Mouse (Mus musculus): ENCODE measurements around the gene Ceacam20.
"Not testable (repeated sequence)": the region's sequence is repeated elsewhere in the genome, so short reads cannot be mapped to it uniquely, and the experiment has no call there.

The Ceacam20 gene

DNA sequence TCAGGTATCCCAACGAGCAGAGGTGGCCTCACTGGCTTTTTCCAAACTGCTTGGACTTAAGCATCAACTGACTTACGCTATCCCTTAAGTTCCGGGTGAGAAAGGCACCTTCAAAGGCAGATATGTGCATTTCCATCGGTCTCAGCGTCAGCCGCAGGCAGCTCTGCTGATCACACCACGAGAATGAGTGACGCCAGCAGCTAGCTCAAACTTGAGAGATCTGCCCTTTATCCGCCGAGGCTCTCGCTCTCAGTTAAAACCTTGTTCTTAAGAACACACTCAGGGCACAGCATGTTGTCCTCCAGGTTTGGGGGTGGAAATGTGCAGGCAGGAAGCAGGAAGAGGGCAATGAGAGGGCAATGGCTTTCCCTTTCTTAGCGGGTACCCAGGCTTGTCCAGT is 16.3 kb upstream of the Ceacam20 start:
- DNase-seq (ENCODE audit: low read depth), result no peak

DNA sequence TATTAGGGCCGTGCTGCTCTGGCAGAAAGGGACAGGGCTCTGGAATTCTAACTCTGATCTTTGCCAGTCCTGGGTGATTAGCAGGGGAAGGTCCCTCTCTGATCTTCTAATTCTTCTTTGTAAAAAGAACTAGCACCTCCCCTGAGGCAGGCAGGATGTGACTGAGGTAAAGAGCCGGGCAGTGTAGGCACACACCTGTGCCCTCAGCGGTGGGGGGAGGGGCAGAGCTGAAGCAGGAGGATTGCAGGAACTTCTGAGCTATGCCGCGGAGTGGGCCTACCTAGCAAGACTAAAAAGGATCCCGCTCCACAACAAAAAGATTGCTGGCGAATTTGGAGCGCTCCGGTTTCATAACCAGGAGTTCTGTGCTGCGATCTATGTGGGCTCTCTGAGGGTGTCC is 15.2 kb upstream of the Ceacam20 start:
- DNase-seq (ENCODE audit: low read depth), result no peak

DNA sequence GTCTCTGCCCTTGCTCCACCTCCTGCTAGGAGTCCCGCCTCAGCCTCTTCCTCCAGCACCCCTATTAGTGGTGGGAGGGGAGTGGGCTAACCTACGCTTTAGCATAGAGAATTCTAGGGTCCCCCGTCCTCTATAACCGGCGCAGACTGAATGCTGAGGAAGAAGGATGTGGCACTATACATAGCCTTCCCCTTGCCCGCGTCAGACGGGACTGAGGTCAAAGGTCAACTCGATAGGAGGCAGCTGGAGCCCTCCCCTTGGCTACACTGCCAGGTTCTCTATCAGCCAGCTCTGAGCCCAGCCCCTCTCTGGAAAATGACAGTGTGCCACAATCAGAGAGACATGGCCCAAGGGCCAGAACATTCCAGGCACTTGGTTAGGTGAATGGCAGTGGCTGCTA is 14.6 kb upstream of the Ceacam20 start, which contains the start of gene Igsf23:
Igsf23 (minus strand) TSS at position 168 of the 400 bp plus-strand sequence.
- no peak for DNase-seq (ENCODE audit: low read depth)

DNA sequence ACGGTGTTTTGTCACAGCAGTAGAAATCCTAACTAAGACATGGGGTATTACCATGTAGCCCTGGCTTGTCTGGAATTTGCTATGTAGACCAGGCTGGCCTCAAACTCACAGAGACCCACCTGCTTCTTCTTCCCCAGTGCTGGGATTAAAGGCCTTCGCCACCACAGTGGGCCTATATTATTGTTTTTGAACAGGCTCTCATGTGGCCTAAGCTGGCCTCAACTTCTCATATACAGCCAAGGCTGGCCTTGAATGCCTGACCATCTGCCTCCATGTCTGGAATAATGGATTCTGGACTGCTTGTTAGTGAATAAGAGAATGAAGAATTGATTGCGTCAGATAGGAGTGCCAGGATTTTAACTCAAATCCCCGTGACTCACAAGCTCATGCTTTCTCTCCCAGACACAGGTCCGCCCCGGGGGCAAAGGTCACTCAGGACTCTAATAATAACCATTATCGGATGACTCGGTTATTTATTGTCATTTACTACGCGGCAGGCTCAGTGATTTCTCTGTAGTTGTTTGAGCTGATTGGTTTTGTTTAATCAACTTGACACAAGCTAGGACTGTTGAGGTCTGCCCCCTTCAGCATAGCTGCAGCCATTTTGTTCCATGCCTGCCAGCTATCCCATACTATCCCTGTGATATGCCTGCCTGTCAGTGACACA is 12.8 kb upstream of the Ceacam20 start:
- DNase-seq (ENCODE audit: low read depth), result no peak

DNA sequence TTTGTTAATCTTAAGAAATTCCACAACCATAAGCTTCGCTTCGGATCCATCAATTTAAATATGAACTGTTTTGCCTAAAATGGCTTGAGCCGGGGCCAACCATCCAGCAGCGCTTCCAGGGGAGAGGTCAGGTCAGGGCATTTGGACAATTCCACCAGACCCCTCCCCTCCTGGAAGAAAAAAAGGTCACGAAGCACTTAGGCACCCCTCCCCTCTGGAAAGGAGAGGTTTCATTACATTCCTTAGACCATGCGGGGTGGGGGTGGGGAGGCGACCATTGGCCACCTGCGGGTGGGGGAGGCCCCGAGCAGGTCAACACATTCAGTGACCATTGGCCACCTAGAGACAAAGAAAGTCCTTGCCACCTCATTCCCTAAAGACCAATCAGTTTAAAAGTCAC is 12.2 kb upstream of the Ceacam20 start:
- DNase-seq (ENCODE audit: low read depth), result no peak

DNA sequence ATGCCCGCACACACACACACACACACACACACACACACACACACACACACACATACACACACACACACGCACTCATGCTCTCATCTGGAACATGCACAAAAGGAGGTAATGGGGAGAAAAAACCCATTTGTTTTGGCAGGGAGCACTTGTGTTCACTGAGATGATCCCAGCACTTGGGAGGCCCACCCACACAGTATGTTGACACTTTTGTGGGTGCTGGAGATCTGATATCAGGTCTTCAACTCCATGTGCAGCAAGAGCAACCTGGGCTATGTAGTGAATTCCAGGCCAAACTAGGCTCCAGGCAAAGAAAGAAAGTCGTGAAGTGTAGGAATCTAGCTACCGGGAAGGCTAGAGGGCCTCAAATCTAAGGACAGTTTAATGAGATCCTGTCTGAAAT is 9.4 kb upstream of the Ceacam20 start:
- DNase-seq (ENCODE audit: low read depth), result no peak

DNA sequence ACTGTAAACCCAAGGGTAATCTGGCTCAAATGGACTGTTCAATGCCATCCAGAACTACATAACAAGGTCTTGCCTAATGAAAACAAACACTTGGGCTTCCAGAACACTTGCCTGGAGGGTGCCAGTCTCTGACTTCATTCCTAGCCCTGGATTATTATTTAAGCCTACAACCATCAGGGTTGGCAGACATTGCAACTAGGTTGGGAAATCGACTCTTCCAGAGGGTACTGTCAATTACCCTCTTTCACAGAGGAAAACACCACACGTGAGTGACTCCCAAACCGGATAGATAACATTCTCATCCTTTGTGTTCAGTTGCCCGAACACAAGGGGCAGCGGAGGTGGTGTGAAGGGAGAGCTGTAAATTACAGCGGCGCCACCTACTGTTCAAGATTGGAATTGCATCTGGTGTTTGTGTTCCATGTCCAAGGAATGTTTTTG is 8.9 kb upstream of the Ceacam20 start:
- peak; percentile 46 for DNase-seq (ENCODE audit: low read depth)

DNA sequence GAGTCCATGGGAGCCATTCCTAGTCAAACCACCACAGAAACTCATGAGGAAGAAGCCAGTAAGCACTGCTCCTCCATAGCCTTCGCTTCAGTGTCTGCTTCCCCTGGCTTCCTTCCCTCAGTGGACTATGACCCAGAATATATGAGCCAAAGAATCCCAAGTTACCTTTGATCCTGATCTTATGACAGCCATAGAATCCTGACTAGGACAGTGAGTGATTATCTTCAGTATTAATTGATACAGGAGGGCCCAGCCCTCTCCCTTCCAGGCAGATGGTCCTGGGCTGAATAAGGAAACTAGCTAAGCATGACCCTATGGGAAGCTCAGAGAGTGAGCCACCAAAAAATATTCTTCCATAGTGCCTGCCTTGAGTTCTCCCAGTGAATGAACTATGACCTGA is 2.8 kb upstream of the Ceacam20 start:
- no peak for DNase-seq (ENCODE audit: low read depth)

DNA sequence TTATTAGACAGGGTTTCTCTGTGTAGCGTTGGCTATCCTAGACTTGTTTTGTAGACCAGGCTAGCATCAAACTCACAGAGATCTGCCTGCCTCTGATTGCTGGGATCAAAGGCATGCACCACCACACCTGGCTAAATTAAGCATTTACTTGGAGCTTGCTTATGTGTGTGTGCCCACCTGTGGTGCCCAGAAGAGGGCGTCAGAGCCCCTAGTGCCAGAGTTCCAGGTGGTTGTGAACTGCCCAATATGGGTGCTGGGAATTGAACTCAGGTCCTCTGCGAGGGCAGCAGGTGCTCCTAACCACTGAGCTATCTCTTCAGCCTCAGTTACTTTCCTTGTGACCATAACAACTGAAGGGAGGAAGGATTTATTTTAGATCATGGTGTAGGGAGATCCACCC is 3.9 kb downstream of the Ceacam20 start:
- DNase-seq (ENCODE audit: low read depth), result no peak

DNA sequence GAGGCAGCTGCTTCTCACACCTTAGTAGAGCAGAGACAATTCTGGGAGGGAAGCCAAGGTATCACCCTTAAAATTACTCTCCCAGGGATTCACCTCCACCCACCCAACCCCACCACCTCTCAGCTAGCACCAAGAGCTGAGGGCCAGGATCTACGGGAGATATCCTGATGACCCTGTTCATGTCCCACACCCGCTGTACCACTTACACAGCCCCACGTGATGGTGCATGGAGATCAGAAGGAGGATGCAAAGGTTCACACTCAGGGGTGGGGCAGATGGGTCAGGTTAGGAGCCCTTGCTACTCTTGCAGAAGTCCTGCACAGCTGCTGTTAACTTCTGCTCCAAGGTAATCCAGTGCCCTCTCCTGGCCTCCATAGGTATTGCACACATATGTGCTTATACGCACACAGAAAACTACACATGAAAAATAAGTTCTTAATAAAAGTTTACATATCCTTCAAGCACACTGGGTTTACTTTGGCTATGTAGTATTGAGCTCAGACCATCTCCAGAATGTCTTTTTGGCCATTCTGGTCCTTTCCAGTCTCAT is 4.4 kb downstream of the Ceacam20 start:
- no peak for DNase-seq (ENCODE audit: low read depth)

DNA sequence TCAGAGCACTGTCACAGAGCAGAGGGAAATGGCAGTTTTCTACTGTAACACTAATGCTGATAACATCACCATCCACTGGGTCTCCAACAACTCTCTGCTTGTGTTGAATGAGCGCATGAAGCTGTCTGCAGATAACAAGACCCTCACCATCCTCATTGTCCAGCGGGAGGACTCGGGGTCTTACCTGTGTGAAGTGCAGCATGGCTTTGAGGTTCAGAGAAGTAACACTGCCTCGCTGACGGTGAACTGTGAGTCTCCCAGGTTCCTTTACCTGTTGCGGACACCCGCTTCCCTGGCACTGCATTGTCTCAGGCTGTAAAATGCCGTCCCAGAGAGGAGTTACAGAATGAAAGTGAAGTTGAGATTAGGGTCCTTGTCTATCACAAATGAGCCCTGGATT is 5.0 kb downstream of the Ceacam20 start:
- no peak for DNase-seq (ENCODE audit: low read depth)

DNA sequence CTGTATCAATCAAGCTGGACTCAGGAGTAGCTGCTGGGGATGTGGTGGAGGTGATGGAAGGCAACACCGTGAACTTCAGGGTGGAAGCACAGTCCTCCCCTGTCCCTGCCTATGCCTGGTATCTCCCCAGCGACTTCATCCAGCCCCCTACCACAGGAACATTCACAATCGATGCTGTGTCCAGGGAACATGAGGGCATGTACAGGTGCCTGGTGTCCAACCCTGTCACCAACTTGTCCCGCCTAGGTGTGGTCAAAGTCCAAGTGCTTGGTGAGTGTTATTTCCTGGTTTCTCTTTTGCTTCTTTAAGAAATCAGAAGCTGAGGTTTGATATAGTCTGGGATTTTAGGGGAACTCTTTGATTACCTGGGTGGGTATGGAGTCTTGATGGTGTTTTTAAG is 6.3 kb downstream of the Ceacam20 start:
- DNase-seq (ENCODE audit: low read depth), result no peak

DNA sequence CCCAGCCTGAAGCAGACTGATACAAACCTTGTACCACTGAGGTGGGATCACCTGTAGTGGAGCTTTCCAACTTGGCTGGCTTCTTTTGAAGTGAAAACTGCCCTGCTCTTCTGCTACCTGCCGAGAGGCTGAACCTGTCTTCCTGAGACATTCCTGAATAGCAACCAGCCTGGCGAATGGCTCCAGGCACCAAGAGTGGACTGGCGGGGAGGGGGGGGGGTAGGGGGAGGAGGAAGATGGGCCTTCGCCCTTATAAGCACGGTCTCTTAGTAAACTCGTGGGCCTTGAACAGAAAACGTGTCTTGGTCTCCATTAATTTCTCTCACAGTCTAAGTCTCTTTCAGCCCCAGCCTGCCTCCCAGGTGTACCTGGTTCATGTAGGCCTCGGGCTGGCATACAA is 26.0 kb downstream of the Ceacam20 start, which contains the start of gene Nlrp9b:
Nlrp9b (plus strand) TSS at position 301 of the 400 bp plus-strand sequence.
- DNase-seq (ENCODE audit: low read depth), result not testable (repeated sequence)

DNA sequence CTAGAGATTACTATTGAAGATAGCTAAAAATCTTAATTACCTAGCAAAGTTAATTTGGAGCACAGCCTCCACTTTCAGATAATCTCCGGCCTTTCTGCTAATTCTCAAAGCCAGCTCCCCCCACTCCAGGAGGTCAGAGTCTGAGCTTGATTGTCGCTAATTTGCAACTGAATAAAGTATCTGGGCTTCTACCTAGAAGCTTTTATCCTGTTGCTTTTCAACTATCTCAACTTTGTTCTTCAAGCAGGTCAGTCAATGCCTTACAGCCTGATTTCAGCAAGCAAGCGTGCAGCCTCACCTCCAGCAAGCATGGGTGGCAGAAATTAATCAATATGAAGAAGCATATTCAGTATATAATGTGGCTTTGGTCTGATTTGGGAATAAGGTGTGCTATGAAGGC is 31.5 kb downstream of the Ceacam20 start:
- DNase-seq (ENCODE audit: low read depth), result not testable (repeated sequence)

DNA sequence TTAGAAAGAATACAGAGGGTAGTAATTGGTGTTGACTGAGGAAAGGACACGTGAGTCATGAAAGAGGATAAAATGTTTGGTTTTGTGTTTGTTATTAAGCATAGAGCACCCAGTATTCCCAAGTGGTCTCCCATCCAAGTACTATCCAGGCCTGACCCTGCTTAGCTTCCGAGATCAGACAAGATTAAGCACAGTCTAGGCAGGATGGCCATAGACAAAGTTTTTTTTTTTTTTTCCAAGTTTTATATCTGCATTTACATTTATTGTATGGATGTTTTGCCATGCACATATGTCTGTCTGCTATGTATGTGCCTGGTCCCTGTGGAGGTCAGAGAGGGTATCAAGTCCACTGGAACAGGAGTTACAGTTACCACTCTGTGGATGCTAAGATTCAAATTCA is 44.8 kb downstream of the Ceacam20 start:
- DNase-seq (ENCODE audit: low read depth), result no peak
